Mouse (Mus musculus): ENCODE data around the gene Gatc. TPM values are rescaled to one million over a fixed set of nuclear protein-coding genes. Genes with fewer than 3 reads are reported as not detected.

Gatc gene
- total and polyA plus RNA-seq, 3 experiments: 6.2 to 34.0 (median 14.4) TPM

- Histone ChIP-seq H3K4me2 (ENCODE audit: insufficient read depth, low read depth, poor library complexity, severe bottlenecking) (no peak overlapping the region), H3K9ac (ENCODE audit: insufficient read depth, low read depth) (no peak overlapping the region), H3K9me3 (replicated peaks; ENCODE audit: low read length) (no peaks in the 10 kb centered on the region), H3K27me3 (replicated peaks) (no peaks in the 10 kb centered on the region), H3K4me1 (ENCODE audit: control insufficient read depth in 1 of 2, insufficient read depth in 2 of 2) (peaks cover 0 to 25% of the 10 kb centered on the region in 2 experiments; a peak in 3 of 4 replicates), H3K4me3 (replicated peaks in 1 of 3; ENCODE audit: low read depth in 2 of 3, low read length in 2 of 3, poor library complexity in 1 of 3) (no peak overlapping the region), H3K36me3 (replicated peaks in 1 of 2; ENCODE audit: control insufficient read depth in 1 of 2, insufficient read depth in 1 of 2, low read length in 1 of 2) (peaks cover 37 to 75% of the 10 kb centered on the region in 2 experiments), H3K79me2 (replicated peaks; ENCODE audit: control insufficient read depth, extremely low read depth, insufficient read depth, poor library complexity, severe bottlenecking) (peaks cover 18% of the 10 kb centered on the region), H3K27ac (ENCODE audit: insufficient read depth, low read depth) (no peak overlapping the region)
- DNase-seq (ENCODE audit: extremely low read depth): no peak
- in situ Hi-C loops (cut with MboI; ENCODE audit: low pct_ligation_motif_present, low pct_unique_long_range_greater_than_20kb, low sequenced_read_pairs) (no loop called here), dilution Hi-C loops (cut with MboI; ENCODE audit: extremely low pct_ligation_motif_present, extremely low pct_unique_long_range_greater_than_20kb, low sequenced_read_pairs) (no loop called here)
- TF ChIP-seq RAD21 (IDR thresholded peaks at IDR 0.05; ENCODE audit: low read depth, low read length): no peak
- TF ChIP-seq MAZ (IDR thresholded peaks at IDR 0.05; ENCODE audit: low read depth, low read length): no peak
- no peak for TF ChIP-seq POLR2A (IDR thresholded peaks at IDR 0.05; ENCODE audit: low read depth, low read length)
These were observed 44.6 kb downstream of the Gatc start for GRCm38 (mm10) chr5:115296347-115296746.

GRCm38 (mm10) chr5:115294173-115294572 is 46.8 kb downstream of the Gatc start:
- H3K27ac ChIP-seq (ENCODE audit: insufficient read depth, low read depth): no peak overlapping the region
- dilution Hi-C loops (cut with MboI; ENCODE audit: extremely low pct_ligation_motif_present, extremely low pct_unique_long_range_greater_than_20kb, low sequenced_read_pairs): no loop called here
- H3K36me3 ChIP-seq (replicated peaks in 1 of 2; ENCODE audit: control insufficient read depth in 1 of 2, insufficient read depth in 1 of 2, low read length in 1 of 2): peaks cover 50 to 90% of the 10 kb centered on the region in 2 experiments
- DNase-seq (ENCODE audit: extremely low read depth): no peak
- H3K27me3 ChIP-seq (replicated peaks): no peaks in the 10 kb centered on the region
- no peaks in the 10 kb centered on the region for H3K9me3 ChIP-seq (replicated peaks; ENCODE audit: low read length)
- H3K79me2 ChIP-seq (replicated peaks; ENCODE audit: control insufficient read depth, extremely low read depth, insufficient read depth, poor library complexity, severe bottlenecking): peaks cover 5% of the 10 kb centered on the region
- no peak overlapping the region for H3K4me3 ChIP-seq (replicated peaks in 1 of 3; ENCODE audit: low read depth in 2 of 3, low read length in 2 of 3, poor library complexity in 1 of 3)
- H3K9ac ChIP-seq (ENCODE audit: insufficient read depth, low read depth): no peak overlapping the region
- in situ Hi-C loops (cut with MboI; ENCODE audit: low pct_ligation_motif_present, low pct_unique_long_range_greater_than_20kb, low sequenced_read_pairs): no loop called here
- peaks cover 0 to 19% of the 10 kb centered on the region in 2 experiments; a peak in 3 of 4 replicates for H3K4me1 ChIP-seq (ENCODE audit: control insufficient read depth in 1 of 2, insufficient read depth in 2 of 2)
- TF ChIP-seq POLR2AphosphoS2 (IDR thresholded peaks at IDR 0.05; ENCODE audit: low read depth, low read length) (no peak), CTCF (conservative IDR thresholded peaks at IDR 0.05 in 1 of 2, IDR thresholded peaks at IDR 0.05 in 1 of 2; ENCODE audit: low read depth in 2 of 2, low read length in 2 of 2) (peak in 1 of 2 experiments; percentile 21; a peak in 1 of 4 replicates)
- no peak overlapping the region for H3K4me2 ChIP-seq (ENCODE audit: insufficient read depth, low read depth, poor library complexity, severe bottlenecking)

GRCm38 (mm10) chr5:115284735-115285134 is 56.2 kb downstream of the Gatc start:
- peak; percentile 20 for DNase-seq (ENCODE audit: extremely low read depth)
- Histone ChIP-seq H3K4me2 (ENCODE audit: insufficient read depth, low read depth, poor library complexity, severe bottlenecking) (no peak overlapping the region), H3K79me2 (replicated peaks; ENCODE audit: control insufficient read depth, extremely low read depth, insufficient read depth, poor library complexity, severe bottlenecking) (peaks cover 20% of the 10 kb centered on the region), H3K4me1 (ENCODE audit: control insufficient read depth in 1 of 2, insufficient read depth in 2 of 2) (peaks cover 3 to 19% of the 10 kb centered on the region in 2 experiments), H3K9ac (ENCODE audit: insufficient read depth, low read depth) (no peak overlapping the region), H3K27me3 (replicated peaks) (no peaks in the 10 kb centered on the region), H3K9me3 (replicated peaks; ENCODE audit: low read length) (no peaks in the 10 kb centered on the region), H3K4me3 (replicated peaks in 1 of 3; ENCODE audit: low read depth in 2 of 3, low read length in 2 of 3, poor library complexity in 1 of 3) (no peak overlapping the region), H3K27ac (ENCODE audit: insufficient read depth, low read depth) (no peak overlapping the region), H3K36me3 (replicated peaks in 1 of 2; ENCODE audit: control insufficient read depth in 1 of 2, insufficient read depth in 1 of 2, low read length in 1 of 2) (peaks cover 28 to 61% of the 10 kb centered on the region in 2 experiments)
- TF ChIP-seq ZNF384 (IDR thresholded peaks at IDR 0.05; ENCODE audit: low read depth, low read length) (no peak), POLR2AphosphoS2 (IDR thresholded peaks at IDR 0.05; ENCODE audit: low read depth, low read length) (no peak), NRF1 (IDR thresholded peaks at IDR 0.05; ENCODE audit: low read depth, low read length) (no peak), CTCF (conservative IDR thresholded peaks at IDR 0.05 in 1 of 2, IDR thresholded peaks at IDR 0.05 in 1 of 2; ENCODE audit: low read depth in 2 of 2, low read length in 2 of 2) (peak in 1 of 2 experiments; percentile 57; a peak in 2 of 4 replicates), ELF1 (IDR thresholded peaks at IDR 0.05; ENCODE audit: low read depth, low read length) (no peak), SMC3 (IDR thresholded peaks at IDR 0.05; ENCODE audit: low read depth, low read length) (peak; percentile 46), RAD21 (IDR thresholded peaks at IDR 0.05; ENCODE audit: low read depth, low read length) (peak; percentile 45)
- in situ Hi-C loops (cut with MboI; ENCODE audit: low pct_ligation_motif_present, low pct_unique_long_range_greater_than_20kb, low sequenced_read_pairs) (no loop called here), dilution Hi-C loops (cut with MboI; ENCODE audit: extremely low pct_ligation_motif_present, extremely low pct_unique_long_range_greater_than_20kb, low sequenced_read_pairs) (no loop called here)

Other genes starting within 250 kb of the Gatc start
- gene Gm10401, start 242.9 kb downstream of the Gatc start, total RNA-seq (2012; rRNA removed): 1.7 and 3.2 TPM in 2 replicates
- not detected in 2 replicates for gene Gm10401, start 242.9 kb downstream of the Gatc start, total RNA-seq (2014; rRNA removed)
- 6.9 and 10.9 TPM in 2 replicates for gene Gm10401, start 242.9 kb downstream of the Gatc start, polyA plus RNA-seq (2012; ENCODE audit: insufficient read length, low read depth)
- gene Acads, start 221.8 kb downstream of the Gatc start, total RNA-seq (2012; rRNA removed): 49.2 and 57.8 TPM in 2 replicates
- gene Acads, start 221.8 kb downstream of the Gatc start, total RNA-seq (2014; rRNA removed): 43.1 and 46.6 TPM in 2 replicates
- gene Acads, start 221.8 kb downstream of the Gatc start, polyA plus RNA-seq (2012; ENCODE audit: insufficient read length, low read depth): 37.7 and 43.0 TPM in 2 replicates
- gene Unc119b, start 206.2 kb downstream of the Gatc start, total RNA-seq (2012; rRNA removed): 21.7 and 22.6 TPM in 2 replicates
- gene Unc119b, start 206.2 kb downstream of the Gatc start, total RNA-seq (2014; rRNA removed): 11.9 and 13.3 TPM in 2 replicates
- 17.7 and 18.4 TPM in 2 replicates for gene Unc119b, start 206.2 kb downstream of the Gatc start, polyA plus RNA-seq (2012; ENCODE audit: insufficient read length, low read depth)
- 128 and 144 TPM in 2 replicates for gene Mlec, start 183.0 kb downstream of the Gatc start, total RNA-seq (2012; rRNA removed)
- 91.6 and 101 TPM in 2 replicates for gene Mlec, start 183.0 kb downstream of the Gatc start, total RNA-seq (2014; rRNA removed)
- gene Mlec, start 183.0 kb downstream of the Gatc start, polyA plus RNA-seq (2012; ENCODE audit: insufficient read length, low read depth): 143 and 164 TPM in 2 replicates
- gene Cabp1, start 146.8 kb downstream of the Gatc start, total RNA-seq (2012; rRNA removed): 0.71 and 1.7 TPM in 2 replicates
- 0.38 and 0.59 TPM in 2 replicates for gene Cabp1, start 146.8 kb downstream of the Gatc start, total RNA-seq (2014; rRNA removed)
- gene Cabp1, start 146.8 kb downstream of the Gatc start, polyA plus RNA-seq (2012; ENCODE audit: insufficient read length, low read depth): 1.7 and 1.8 TPM in 2 replicates
- 236 and 301 TPM in 2 replicates for gene Pop5, start 105.3 kb downstream of the Gatc start, total RNA-seq (2012; rRNA removed)
- gene Pop5, start 105.3 kb downstream of the Gatc start, total RNA-seq (2014; rRNA removed): 156 and 161 TPM in 2 replicates
- 127 and 163 TPM in 2 replicates for gene Pop5, start 105.3 kb downstream of the Gatc start, polyA plus RNA-seq (2012; ENCODE audit: insufficient read length, low read depth)
- 63.6 and 68.5 TPM in 2 replicates for gene Rnf10, start 68.3 kb downstream of the Gatc start, total RNA-seq (2012; rRNA removed)
- 38.5 and 39.9 TPM in 2 replicates for gene Rnf10, start 68.3 kb downstream of the Gatc start, total RNA-seq (2014; rRNA removed)
- gene Rnf10, start 68.3 kb downstream of the Gatc start, polyA plus RNA-seq (2012; ENCODE audit: insufficient read length, low read depth): 154 and 187 TPM in 2 replicates
- gene Coq5, start 61.5 kb downstream of the Gatc start, total RNA-seq (2012; rRNA removed): 46.7 and 46.8 TPM in 2 replicates
- 41.9 and 46.7 TPM in 2 replicates for gene Coq5, start 61.5 kb downstream of the Gatc start, total RNA-seq (2014; rRNA removed)
- 42.3 and 43.9 TPM in 2 replicates for gene Coq5, start 61.5 kb downstream of the Gatc start, polyA plus RNA-seq (2012; ENCODE audit: insufficient read length, low read depth)
- 312 and 488 TPM in 2 replicates for gene Dynll1, start 40.2 kb downstream of the Gatc start, total RNA-seq (2012; rRNA removed)
- 456 and 502 TPM in 2 replicates for gene Dynll1, start 40.2 kb downstream of the Gatc start, total RNA-seq (2014; rRNA removed)
- gene Dynll1, start 40.2 kb downstream of the Gatc start, polyA plus RNA-seq (2012; ENCODE audit: insufficient read length, low read depth): 516 and 646 TPM in 2 replicates
- gene Srsf9, start 14.0 kb downstream of the Gatc start, total RNA-seq (2012; rRNA removed): 73.4 and 82.8 TPM in 2 replicates
- gene Srsf9, start 14.0 kb downstream of the Gatc start, total RNA-seq (2014; rRNA removed): 117 and 121 TPM in 2 replicates
- 112 and 130 TPM in 2 replicates for gene Srsf9, start 14.0 kb downstream of the Gatc start, polyA plus RNA-seq (2012; ENCODE audit: insufficient read length, low read depth)
- gene Triap1, start within 50 bp of the Gatc start, total RNA-seq (2012; rRNA removed): 33.7 and 36.9 TPM in 2 replicates
- 31.4 and 31.8 TPM in 2 replicates for gene Triap1, start within 50 bp of the Gatc start, total RNA-seq (2014; rRNA removed)
- 36.1 and 38.2 TPM in 2 replicates for gene Triap1, start within 50 bp of the Gatc start, polyA plus RNA-seq (2012; ENCODE audit: insufficient read length, low read depth)
- 546 and 673 TPM in 2 replicates for gene Cox6a1, start 7.8 kb upstream of the Gatc start, total RNA-seq (2012; rRNA removed)
- gene Cox6a1, start 7.8 kb upstream of the Gatc start, total RNA-seq (2014; rRNA removed): 203 and 257 TPM in 2 replicates
- 612 and 618 TPM in 2 replicates for gene Cox6a1, start 7.8 kb upstream of the Gatc start, polyA plus RNA-seq (2012; ENCODE audit: insufficient read length, low read depth)
- gene Msi1, start 88.4 kb upstream of the Gatc start, total RNA-seq (2012; rRNA removed): 3.3 and 4.1 TPM in 2 replicates
- gene Msi1, start 88.4 kb upstream of the Gatc start, total RNA-seq (2014; rRNA removed): 0.66 and 0.82 TPM in 2 replicates
- gene Msi1, start 88.4 kb upstream of the Gatc start, polyA plus RNA-seq (2012; ENCODE audit: insufficient read length, low read depth): 4.9 and 5.3 TPM in 2 replicates
- not detected in 2 replicates for gene Pla2g1b, start 125.1 kb upstream of the Gatc start, total RNA-seq (2012; rRNA removed)
- gene Pla2g1b, start 125.1 kb upstream of the Gatc start, total RNA-seq (2014; rRNA removed): not detected in 2 replicates
- not detected in 2 replicates for gene Pla2g1b, start 125.1 kb upstream of the Gatc start, polyA plus RNA-seq (2012; ENCODE audit: insufficient read length, low read depth)
- gene Sirt4, start 143.5 kb upstream of the Gatc start, total RNA-seq (2012; rRNA removed): 16.7 and 18.0 TPM in 2 replicates
- 8.2 and 10.0 TPM in 2 replicates for gene Sirt4, start 143.5 kb upstream of the Gatc start, total RNA-seq (2014; rRNA removed)
- 13.3 and 15.3 TPM in 2 replicates for gene Sirt4, start 143.5 kb upstream of the Gatc start, polyA plus RNA-seq (2012; ENCODE audit: insufficient read length, low read depth)
- 21.1 and 22.6 TPM in 2 replicates for gene Pxn, start 165.5 kb upstream of the Gatc start, total RNA-seq (2012; rRNA removed)
- gene Pxn, start 165.5 kb upstream of the Gatc start, total RNA-seq (2014; rRNA removed): 13.9 and 17.0 TPM in 2 replicates
- 30.0 and 43.4 TPM in 2 replicates for gene Pxn, start 165.5 kb upstream of the Gatc start, polyA plus RNA-seq (2012; ENCODE audit: insufficient read length, low read depth)
- gene Rplp0, start 218.3 kb upstream of the Gatc start, total RNA-seq (2012; rRNA removed): 5,037 and 5,581 TPM in 2 replicates
- 5,841 and 6,606 TPM in 2 replicates for gene Rplp0, start 218.3 kb upstream of the Gatc start, total RNA-seq (2014; rRNA removed)
- gene Rplp0, start 218.3 kb upstream of the Gatc start, polyA plus RNA-seq (2012; ENCODE audit: insufficient read length, low read depth): 4,313 and 4,800 TPM in 2 replicates
- 81.9 and 88.7 TPM in 2 replicates for gene Gcn1l1, start 224.1 kb upstream of the Gatc start, total RNA-seq (2012; rRNA removed)
- 17.7 and 18.2 TPM in 2 replicates for gene Gcn1l1, start 224.1 kb upstream of the Gatc start, total RNA-seq (2014; rRNA removed)
- 53.6 and 62.9 TPM in 2 replicates for gene Gcn1l1, start 224.1 kb upstream of the Gatc start, polyA plus RNA-seq (2012; ENCODE audit: insufficient read length, low read depth)

All from CH12.LX (cell line).